Mouse (Mus musculus): Measurements from ENCODE around the gene Tubb2a. TPM values are rescaled to one million over a fixed set of nuclear protein-coding genes. Genes with fewer than 3 reads are reported as not detected.

Gene Tubb2a
- polyA plus RNA-seq, 1 experiment: 92.5 TPM

DNA sequence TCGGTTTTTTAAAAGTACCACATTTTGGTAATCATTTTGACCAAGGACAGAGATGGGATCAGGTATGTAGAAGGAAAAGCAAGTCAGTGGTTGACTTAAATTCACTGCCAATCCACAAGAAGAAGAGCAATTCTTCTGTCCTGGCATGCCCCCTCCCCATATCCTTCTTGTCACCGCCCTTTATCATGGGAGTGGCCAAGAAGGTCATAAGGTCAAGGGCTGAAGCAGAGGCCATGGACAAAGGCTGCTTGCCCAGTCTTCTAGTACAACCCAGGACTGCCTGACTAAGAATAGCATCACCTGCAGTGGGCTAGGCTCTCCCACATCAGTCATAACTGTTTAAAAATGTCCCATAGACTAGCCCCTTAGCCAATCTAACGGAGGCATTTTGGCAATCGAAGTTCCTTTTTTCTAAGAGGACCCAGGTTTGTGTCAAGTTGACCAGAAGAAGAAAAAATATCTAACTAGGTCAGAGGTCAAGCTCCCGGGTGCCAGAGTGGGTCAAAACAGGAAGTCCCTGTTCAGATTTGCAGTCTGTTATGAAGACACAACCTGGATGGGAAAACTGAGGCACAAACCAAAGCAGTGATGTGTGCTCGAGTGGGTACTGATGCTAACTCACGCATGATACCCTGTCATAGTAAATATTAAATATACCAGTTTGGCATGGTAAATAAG is 34.0 kb downstream of the Tubb2a start:
- TF ChIP-seq CTCF (IDR thresholded peaks at IDR 0.05; ENCODE audit: low read depth, low read length) (no peak), POLR2A (IDR thresholded peaks at IDR 0.05; ENCODE audit: borderline replicate concordance, low read depth, low read length) (no peak)
- Histone ChIP-seq H3K4me3 (ENCODE audit: insufficient read depth, low read length) (no peak overlapping the region), H3K4me1 (ENCODE audit: control insufficient read depth, insufficient read depth, low read length) (peaks cover 10% of the 10 kb centered on the region), H3K27ac (ENCODE audit: insufficient read depth, low read depth, low read length) (no peak overlapping the region)

DNA sequence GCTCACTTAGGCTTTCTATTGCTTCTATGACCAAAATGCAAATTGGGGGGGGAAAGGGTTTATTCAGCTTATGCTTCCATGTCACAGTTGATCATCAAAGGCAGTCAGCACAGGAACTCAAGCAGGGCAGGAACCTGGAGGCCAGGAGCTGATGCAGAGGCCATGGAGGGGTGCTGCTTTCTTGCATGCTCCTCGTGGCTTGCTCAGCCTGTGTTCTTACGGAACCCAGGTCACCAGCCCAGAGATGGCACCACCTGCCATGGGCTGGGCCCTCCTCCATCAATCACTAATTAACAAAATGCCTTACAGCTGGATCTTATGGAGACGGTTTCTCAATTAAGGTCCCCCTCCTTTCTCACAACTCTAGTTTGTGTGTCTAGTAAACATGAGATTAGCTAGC is 37.7 kb downstream of the Tubb2a start:
- TF ChIP-seq CTCF (IDR thresholded peaks at IDR 0.05; ENCODE audit: low read depth, low read length) (no peak), POLR2A (IDR thresholded peaks at IDR 0.05; ENCODE audit: borderline replicate concordance, low read depth, low read length) (no peak)
- Histone ChIP-seq H3K4me1 (ENCODE audit: control insufficient read depth, insufficient read depth, low read length) (peaks cover 14% of the 10 kb centered on the region), H3K4me3 (ENCODE audit: insufficient read depth, low read length) (no peak overlapping the region), H3K27ac (ENCODE audit: insufficient read depth, low read depth, low read length) (no peak overlapping the region)

DNA sequence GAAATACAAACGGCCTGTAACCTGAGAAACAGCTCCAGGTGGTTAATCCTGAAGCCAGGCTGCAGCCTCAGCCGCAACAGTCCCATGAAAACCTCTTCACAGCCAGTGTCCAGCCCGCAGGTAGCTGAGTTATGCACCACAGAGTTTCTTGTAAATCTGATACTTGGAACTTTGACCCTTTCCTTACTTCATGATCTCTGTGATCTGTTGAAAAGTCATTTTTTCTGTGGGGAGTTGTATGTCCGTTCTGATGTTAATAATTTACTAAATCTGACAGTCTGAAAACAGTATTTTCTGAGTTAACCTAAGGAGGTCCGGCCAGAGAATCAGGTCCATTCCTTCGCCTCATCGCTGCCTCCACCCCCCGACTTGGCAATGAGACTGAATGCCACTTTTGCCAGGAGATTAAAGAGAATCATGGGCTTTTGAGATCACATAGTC is 38.9 kb downstream of the Tubb2a start:
- Histone ChIP-seq H3K27ac (ENCODE audit: insufficient read depth, low read depth, low read length) (no peak overlapping the region), H3K4me3 (ENCODE audit: insufficient read depth, low read length) (no peak overlapping the region), H3K4me1 (ENCODE audit: control insufficient read depth, insufficient read depth, low read length) (peaks cover 11% of the 10 kb centered on the region)
- no peak for TF ChIP-seq CTCF (IDR thresholded peaks at IDR 0.05; ENCODE audit: low read depth, low read length)
- TF ChIP-seq POLR2A (IDR thresholded peaks at IDR 0.05; ENCODE audit: borderline replicate concordance, low read depth, low read length): no peak

DNA sequence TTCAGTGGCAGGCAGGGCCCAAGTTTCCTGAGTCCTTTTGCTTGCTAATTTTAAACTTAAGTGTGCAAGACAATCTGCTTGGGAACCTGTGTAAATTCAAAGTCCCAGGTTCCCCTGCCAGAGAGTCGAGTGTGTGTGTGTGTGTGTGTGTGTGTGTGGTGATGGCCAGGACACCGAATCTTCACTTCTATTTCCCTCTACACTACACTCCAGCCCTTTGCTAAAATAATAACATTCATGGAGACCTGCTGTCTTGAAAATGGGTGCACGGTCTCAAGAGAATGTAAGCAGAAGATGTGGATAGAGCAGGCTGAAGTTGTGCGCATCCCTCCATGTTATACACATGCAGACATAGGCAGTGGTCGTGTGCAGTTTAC is 39.8 kb downstream of the Tubb2a start:
- Histone ChIP-seq H3K4me3 (ENCODE audit: insufficient read depth, low read length) (peak overlapping the region; percentile 87), H3K4me1 (ENCODE audit: control insufficient read depth, insufficient read depth, low read length) (peaks cover 6% of the 10 kb centered on the region)
- TF ChIP-seq CTCF (IDR thresholded peaks at IDR 0.05; ENCODE audit: low read depth, low read length): no peak
- TF ChIP-seq POLR2A (IDR thresholded peaks at IDR 0.05; ENCODE audit: borderline replicate concordance, low read depth, low read length): no peak

DNA sequence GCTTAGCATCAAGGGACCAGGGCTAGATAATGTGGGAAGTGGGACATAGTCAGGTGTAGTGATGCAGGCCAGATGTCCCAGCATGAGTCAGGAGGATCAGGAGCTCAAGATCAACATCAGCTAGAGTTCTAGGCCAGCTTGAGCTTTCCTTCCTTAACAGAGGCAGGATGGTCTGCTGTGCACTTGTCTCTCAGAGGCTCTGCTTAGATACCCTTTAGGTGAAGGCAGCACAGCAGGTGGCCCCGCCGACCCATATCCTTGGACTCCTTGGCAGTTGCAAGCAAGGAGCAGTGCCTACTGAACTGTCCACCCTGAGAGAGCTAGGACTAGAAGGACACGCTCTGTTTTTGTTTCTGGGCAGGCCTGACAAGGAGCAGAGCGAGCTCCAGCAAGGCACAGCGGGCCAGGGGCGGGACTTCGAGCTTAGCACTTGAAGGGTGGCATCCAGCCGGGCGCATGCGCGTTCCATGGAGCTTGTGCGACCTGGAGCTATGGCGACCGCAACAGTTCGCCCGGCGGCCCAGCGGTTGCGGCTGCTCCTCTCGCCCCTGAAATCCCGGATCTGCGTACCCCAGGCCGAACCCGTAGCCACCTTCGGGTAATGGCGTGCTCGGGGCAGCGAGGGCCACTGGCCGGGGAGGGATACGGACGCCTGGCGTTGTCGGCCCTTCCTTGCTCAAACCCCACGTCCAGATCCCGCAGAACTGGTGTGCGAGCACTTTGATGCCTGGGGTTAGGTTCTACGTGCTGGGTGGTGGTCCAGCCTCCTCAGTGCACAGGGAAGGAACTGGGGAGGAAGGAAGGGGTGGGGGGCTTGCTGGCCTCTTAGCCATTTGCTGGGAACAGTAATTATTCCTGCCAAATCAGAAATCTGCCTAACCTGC is 40.4 kb downstream of the Tubb2a start, which contains the start of gene Bphl:
Bphl (plus strand) TSS at position 426 of the 884 bp plus-strand sequence.
- H3K4me3 ChIP-seq (ENCODE audit: insufficient read depth, low read length): peak within 1 kb of the TSS; percentile 87
- no peak; the same call in 1 of the 2 replicates for TF ChIP-seq POLR2A (IDR thresholded peaks at IDR 0.05; ENCODE audit: borderline replicate concordance, low read depth, low read length)
- TF ChIP-seq CTCF (IDR thresholded peaks at IDR 0.05; ENCODE audit: low read depth, low read length): no peak
- peaks cover 13% of the 10 kb centered on the region for H3K4me1 ChIP-seq (ENCODE audit: control insufficient read depth, insufficient read depth, low read length)
- peak within 1 kb of the TSS; percentile 55 for H3K27ac ChIP-seq (ENCODE audit: insufficient read depth, low read depth, low read length)

More for the DNA sequence above, 39.8 kb downstream of the Tubb2a start:
- H3K27ac ChIP-seq (ENCODE audit: insufficient read depth, low read depth, low read length): no peak overlapping the region

DNA sequence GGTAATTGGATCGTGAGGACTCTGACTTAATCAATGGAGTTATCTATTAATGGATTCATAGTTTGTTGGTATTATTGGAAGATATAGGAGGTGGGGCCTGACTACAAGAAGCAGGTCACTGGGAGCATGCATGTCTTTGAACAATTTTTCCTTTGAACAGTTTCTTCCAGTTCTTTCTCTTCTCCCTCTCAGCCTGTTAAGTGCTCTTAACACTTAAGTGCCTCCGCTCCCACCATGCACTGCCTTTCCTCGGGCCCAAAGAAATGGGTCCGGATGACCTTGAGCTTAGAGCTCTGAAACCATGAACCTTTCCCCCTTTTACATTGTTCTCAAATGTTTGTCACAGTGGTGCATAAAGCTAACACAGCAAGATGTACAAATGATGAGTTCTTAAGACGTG is 41.1 kb downstream of the Tubb2a start:
- Histone ChIP-seq H3K4me3 (ENCODE audit: insufficient read depth, low read length) (no peak overlapping the region), H3K27ac (ENCODE audit: insufficient read depth, low read depth, low read length) (no peak overlapping the region), H3K4me1 (ENCODE audit: control insufficient read depth, insufficient read depth, low read length) (peaks cover 18% of the 10 kb centered on the region)
- TF ChIP-seq CTCF (IDR thresholded peaks at IDR 0.05; ENCODE audit: low read depth, low read length): no peak
- TF ChIP-seq POLR2A (IDR thresholded peaks at IDR 0.05; ENCODE audit: borderline replicate concordance, low read depth, low read length): no peak

DNA sequence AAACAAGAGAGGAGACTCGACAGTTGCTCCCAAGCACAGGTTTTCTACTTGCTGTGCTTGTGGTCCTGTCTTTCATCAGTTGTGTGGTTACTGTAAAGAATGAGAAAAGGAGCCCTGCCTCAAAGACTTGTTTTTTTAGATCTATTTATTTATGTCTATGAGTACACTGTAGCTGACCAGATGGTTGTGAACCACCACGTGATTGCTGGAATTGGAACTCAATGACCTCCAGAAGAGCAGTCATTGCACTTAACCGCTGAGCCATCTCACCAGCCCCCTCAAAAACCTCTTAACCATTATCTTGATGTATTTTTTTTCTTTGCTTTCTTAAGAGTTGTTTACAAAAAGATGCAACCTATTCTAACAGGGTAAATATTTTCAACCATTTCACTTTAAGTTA is 42.4 kb downstream of the Tubb2a start:
- Histone ChIP-seq H3K4me3 (ENCODE audit: insufficient read depth, low read length) (no peak overlapping the region), H3K27ac (ENCODE audit: insufficient read depth, low read depth, low read length) (no peak overlapping the region), H3K4me1 (ENCODE audit: control insufficient read depth, insufficient read depth, low read length) (peaks cover 28% of the 10 kb centered on the region)
- TF ChIP-seq CTCF (IDR thresholded peaks at IDR 0.05; ENCODE audit: low read depth, low read length): no peak
- TF ChIP-seq POLR2A (IDR thresholded peaks at IDR 0.05; ENCODE audit: borderline replicate concordance, low read depth, low read length): no peak

DNA sequence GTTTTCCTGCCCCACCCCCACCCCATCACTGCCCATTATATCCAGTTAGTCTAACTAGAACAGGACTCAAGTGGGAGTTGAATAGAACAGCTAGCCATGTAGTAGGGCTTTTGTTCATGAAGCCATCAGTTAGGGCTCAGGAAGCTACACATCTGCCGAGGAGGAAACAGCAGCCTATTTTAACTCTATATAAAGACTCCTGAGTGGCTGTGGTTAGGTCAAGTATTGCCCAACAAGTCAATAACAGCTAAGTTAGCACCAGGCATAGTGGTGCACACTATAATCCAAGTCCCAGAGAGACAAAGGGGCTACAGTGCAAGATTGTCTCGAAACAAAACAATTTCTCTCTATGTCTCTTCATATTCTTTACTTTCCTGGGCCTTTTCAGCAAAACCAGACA is 45.8 kb downstream of the Tubb2a start:
- TF ChIP-seq POLR2A (IDR thresholded peaks at IDR 0.05; ENCODE audit: borderline replicate concordance, low read depth, low read length) (no peak), CTCF (IDR thresholded peaks at IDR 0.05; ENCODE audit: low read depth, low read length) (no peak)
- Histone ChIP-seq H3K4me3 (ENCODE audit: insufficient read depth, low read length) (no peak overlapping the region), H3K27ac (ENCODE audit: insufficient read depth, low read depth, low read length) (peak overlapping the region; percentile 56), H3K4me1 (ENCODE audit: control insufficient read depth, insufficient read depth, low read length) (peaks cover 22% of the 10 kb centered on the region)

Other genes with a start within 250 kb of the Tubb2a start
- not detected in 2 replicates for gene Serpinb6e, start 234.6 kb downstream of the Tubb2a start, polyA plus RNA-seq (2012; ENCODE audit: insufficient read depth, insufficient read length, missing spikeins)
- not detected in 2 replicates for gene Serpinb6c, start 172.3 kb downstream of the Tubb2a start, polyA plus RNA-seq (2012; ENCODE audit: insufficient read depth, insufficient read length, missing spikeins)
- gene Nqo2, start 113.3 kb downstream of the Tubb2a start, polyA plus RNA-seq (2012; ENCODE audit: insufficient read depth, insufficient read length, missing spikeins): 39.9 and 41.2 TPM in 2 replicates
- 53.5 and 63.4 TPM in 2 replicates for gene Ripk1, start 75.6 kb downstream of the Tubb2a start, polyA plus RNA-seq (2012; ENCODE audit: insufficient read depth, insufficient read length, missing spikeins)
- gene Serpinb6a, start 75.2 kb downstream of the Tubb2a start, polyA plus RNA-seq (2012; ENCODE audit: insufficient read depth, insufficient read length, missing spikeins): 737 and 743 TPM in 2 replicates
- gene Bphl, start 40.4 kb downstream of the Tubb2a start, polyA plus RNA-seq (2012; ENCODE audit: insufficient read depth, insufficient read length, missing spikeins): 44.5 and 48.4 TPM in 2 replicates
- gene Tubb2b, start 52.5 kb upstream of the Tubb2a start, polyA plus RNA-seq (2012; ENCODE audit: insufficient read depth, insufficient read length, missing spikeins): 0.60 and 0.94 TPM in 2 replicates
- gene Psmg4, start 85.0 kb upstream of the Tubb2a start, polyA plus RNA-seq (2012; ENCODE audit: insufficient read depth, insufficient read length, missing spikeins): 30.1 and 34.5 TPM in 2 replicates

Data from bone marrow macrophage, adult 2 months (primary cell).